Mouse (Mus musculus): ENCODE measurements around the gene Bscl2. TPM values are rescaled to one million over a fixed set of nuclear protein-coding genes. Genes with fewer than 3 reads are reported as not detected.

The Bscl2 gene
- polyA plus RNA-seq, 1 experiment from 2014 or later = 39.6 TPM

DNA sequence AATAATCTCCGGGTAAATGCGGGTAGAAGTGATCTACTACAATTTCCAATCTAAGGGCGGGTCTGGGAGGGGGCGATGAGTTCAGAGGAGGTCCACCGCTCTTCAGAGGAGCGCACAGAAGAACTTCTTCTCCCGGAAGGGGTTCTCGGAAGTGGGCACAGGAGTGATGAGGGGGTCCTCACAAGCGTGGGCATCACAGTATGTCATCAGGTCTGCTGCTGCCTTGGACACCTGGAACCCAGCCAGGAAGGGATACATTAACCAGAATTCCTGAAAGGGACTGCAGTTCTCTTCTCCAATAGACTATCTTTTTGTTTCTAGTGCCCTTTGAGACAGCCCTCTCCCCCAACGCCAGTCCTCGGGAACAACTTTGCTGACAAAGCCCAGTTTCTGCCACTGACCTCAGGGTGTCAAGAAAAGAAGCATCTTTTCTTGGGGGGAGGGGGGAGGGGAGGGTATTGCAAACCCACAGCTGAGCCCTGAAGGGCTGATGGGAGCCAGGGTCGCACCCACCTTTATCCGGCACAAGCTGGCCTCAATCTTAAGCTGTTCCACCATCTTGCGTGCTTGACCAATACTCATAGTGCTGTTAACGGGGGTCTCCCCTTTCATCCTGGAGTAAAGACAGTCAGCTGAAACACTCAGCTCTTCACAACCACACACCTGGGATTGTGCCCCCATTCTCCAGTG, 919 bp downstream of the Bscl2 start:
- no peaks in the 10 kb centered on the region for H3K27me3 ChIP-seq (replicated peaks; ENCODE audit: control insufficient read depth, insufficient read depth, low read length)
- H3K4me2 ChIP-seq (ENCODE audit: low read length) = peak overlapping the region; percentile 98
- 21% methylated on average over 15 of the region's 15 CpGs for WGBS
- H3K27ac ChIP-seq (ENCODE audit: low read depth) = peak overlapping the region; percentile 96
- ATAC-seq (replicated peaks; ENCODE audit: low FRiP score, low TSS enrichment, low read depth) (0 out of 2 replicates have a peak, but pooled peaks have one; percentile 25), DNase-seq (ENCODE audit: low spot score) (no peak)
- H3K36me3 ChIP-seq (ENCODE audit: control insufficient read depth, insufficient read depth, low read length) = peaks cover 23% of the 10 kb centered on the region
- H3K9ac ChIP-seq (ENCODE audit: low read length) = peak overlapping the region; percentile 75
- H3K9me3 ChIP-seq (ENCODE audit: control insufficient read depth, low read length) = no peaks in the 10 kb centered on the region
- H3K4me1 ChIP-seq (replicated peaks; ENCODE audit: control insufficient read depth, insufficient read depth, low read length) = peaks cover 23% of the 10 kb centered on the region
- H3K4me3 ChIP-seq (ENCODE audit: low read depth, low read length) = peak overlapping the region; percentile 61

DNA sequence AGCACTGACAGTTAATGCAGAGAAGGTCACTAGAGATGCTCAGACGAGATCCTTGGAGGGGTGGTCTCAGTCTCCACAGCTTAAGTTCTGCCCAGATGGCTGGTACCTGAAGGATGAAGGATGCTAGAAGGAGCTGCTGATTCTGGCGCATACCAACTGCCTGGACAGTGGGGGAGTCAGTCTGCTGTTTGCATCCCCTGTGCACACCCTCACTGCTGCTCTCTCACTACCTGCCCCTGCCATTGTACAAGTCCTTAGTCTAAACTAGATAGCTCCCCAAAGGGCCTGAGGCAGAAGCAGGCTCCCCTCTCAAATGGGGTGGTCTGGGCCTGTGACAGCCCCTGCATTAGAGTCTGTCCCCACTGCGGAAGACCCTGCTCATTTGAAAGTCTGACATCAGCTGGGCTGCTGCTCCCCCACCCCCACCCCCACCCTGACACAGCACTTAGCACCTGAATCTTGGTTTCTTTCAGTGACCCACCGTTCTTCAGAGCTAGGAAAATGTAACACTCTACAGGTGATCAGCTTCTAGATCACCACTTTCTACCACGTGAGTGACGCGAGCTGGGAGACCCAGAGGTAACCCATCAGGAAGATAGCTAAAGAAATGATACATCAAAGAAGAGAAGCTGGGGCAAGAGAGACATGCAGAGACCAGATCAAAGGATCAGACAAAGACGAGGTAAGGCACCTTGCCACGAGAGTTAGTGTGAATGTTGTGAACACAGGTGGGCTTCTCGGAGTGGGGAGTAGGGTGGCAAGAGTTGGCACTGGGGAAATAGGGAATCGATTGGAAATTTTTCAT, 2.0 kb downstream of the Bscl2 start, which contains the start of gene Gng3:
TSS of gene Gng3 (minus strand) at position 92 of the 805 bp plus-strand sequence.
- H3K4me1 ChIP-seq (replicated peaks; ENCODE audit: control insufficient read depth, insufficient read depth, low read length) = peaks cover 23% of the 10 kb centered on the region
- 62% methylated on average over 11 of the region's 11 CpGs for WGBS
- H3K27ac ChIP-seq (ENCODE audit: low read depth) = peak within 1 kb of the TSS; percentile 96
- H3K27me3 ChIP-seq (replicated peaks; ENCODE audit: control insufficient read depth, insufficient read depth, low read length) = no peaks in the 10 kb centered on the region
- H3K4me2 ChIP-seq (ENCODE audit: low read length) = peak within 1 kb of the TSS; percentile 98
- no peaks in the 10 kb centered on the region for H3K9me3 ChIP-seq (ENCODE audit: control insufficient read depth, low read length)
- no peak for DNase-seq (ENCODE audit: low spot score)
- no peak for ATAC-seq (replicated peaks; ENCODE audit: low FRiP score, low TSS enrichment, low read depth)
- H3K36me3 ChIP-seq (ENCODE audit: control insufficient read depth, insufficient read depth, low read length) = peaks cover 12% of the 10 kb centered on the region
- peak within 1 kb of the TSS; percentile 75 for H3K9ac ChIP-seq (ENCODE audit: low read length)
- peak within 1 kb of the TSS; percentile 61 for H3K4me3 ChIP-seq (ENCODE audit: low read depth, low read length)

DNA sequence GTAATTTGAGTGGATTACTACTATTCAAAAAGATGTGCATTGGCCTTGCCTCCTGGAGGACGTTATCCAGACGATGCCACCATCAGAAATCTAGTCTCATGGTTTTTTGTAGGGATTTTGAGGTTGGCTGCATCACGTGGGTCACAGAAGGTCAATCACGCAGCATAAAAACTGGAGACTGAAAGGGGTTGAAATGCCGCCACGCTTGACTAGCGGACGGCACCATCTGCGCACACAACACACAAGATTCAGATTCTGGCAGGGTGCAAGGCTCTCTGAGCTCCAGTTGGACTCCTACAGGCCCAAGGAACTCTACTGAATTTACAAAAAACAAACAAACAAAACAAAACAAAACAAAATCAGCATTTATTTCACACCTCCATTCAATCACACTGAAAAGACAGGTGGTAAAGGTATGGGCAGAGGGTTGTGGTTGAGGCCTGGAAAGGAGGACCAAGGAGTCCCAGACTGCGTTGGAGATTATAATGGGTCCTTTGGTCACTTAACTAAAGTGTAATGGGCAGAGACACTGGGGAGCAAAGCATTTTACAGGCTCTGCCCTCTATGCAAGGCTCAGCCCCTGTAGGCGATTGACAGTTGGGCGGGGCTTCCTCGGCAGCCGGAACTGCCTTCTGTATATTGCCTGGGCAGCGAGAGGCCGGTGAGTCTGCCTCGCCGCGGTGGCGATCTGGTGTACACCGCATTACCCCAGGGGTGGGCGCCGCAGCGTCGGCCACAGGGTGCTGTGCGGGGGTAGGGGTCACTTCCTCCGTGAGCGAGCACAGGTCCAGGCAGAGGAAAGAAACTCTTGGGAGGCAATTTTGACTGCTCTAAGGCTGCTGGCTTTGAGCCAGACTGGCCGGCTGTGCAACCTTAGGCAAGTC, 2.9 kb downstream of the Bscl2 start:
- Histone ChIP-seq H3K9me3 (ENCODE audit: control insufficient read depth, low read length) (no peaks in the 10 kb centered on the region), H3K27ac (ENCODE audit: low read depth) (no peak overlapping the region), H3K27me3 (replicated peaks; ENCODE audit: control insufficient read depth, insufficient read depth, low read length) (no peaks in the 10 kb centered on the region), H3K4me3 (ENCODE audit: low read depth, low read length) (peak overlapping the region; percentile 42), H3K4me2 (ENCODE audit: low read length) (peak overlapping the region; percentile 60), H3K9ac (ENCODE audit: low read length) (peak overlapping the region; percentile 50), H3K36me3 (ENCODE audit: control insufficient read depth, insufficient read depth, low read length) (peaks cover 5% of the 10 kb centered on the region), H3K4me1 (replicated peaks; ENCODE audit: control insufficient read depth, insufficient read depth, low read length) (peaks cover 23% of the 10 kb centered on the region)
- ATAC-seq (replicated peaks; ENCODE audit: low FRiP score, low TSS enrichment, low read depth) = no peak; the same call in 1 of the 2 replicates
- WGBS = 24% methylated on average over 29 of the region's 29 CpGs
- peak; percentile 78 for DNase-seq (ENCODE audit: low spot score)

GRCm38 (mm10) chr19:8841012-8841411, 3.7 kb downstream of the Bscl2 start:
- no peak overlapping the region for H3K9ac ChIP-seq (ENCODE audit: low read length)
- ATAC-seq (replicated peaks; ENCODE audit: low FRiP score, low TSS enrichment, low read depth) (no peak), DNase-seq (ENCODE audit: low spot score) (no peak)
- H3K4me2 ChIP-seq (ENCODE audit: low read length) = peak overlapping the region; percentile 60
- 95% methylated on average over 7 of the region's 7 CpGs for WGBS
- H3K27ac ChIP-seq (ENCODE audit: low read depth) = no peak overlapping the region
- peaks cover 23% of the 10 kb centered on the region for H3K4me1 ChIP-seq (replicated peaks; ENCODE audit: control insufficient read depth, insufficient read depth, low read length)
- peaks cover 8% of the 10 kb centered on the region for H3K36me3 ChIP-seq (ENCODE audit: control insufficient read depth, insufficient read depth, low read length)
- H3K9me3 ChIP-seq (ENCODE audit: control insufficient read depth, low read length) = no peaks in the 10 kb centered on the region
- H3K4me3 ChIP-seq (ENCODE audit: low read depth, low read length) = peak overlapping the region; percentile 42; the same call in 1 of the 2 replicates
- H3K27me3 ChIP-seq (replicated peaks; ENCODE audit: control insufficient read depth, insufficient read depth, low read length) = no peaks in the 10 kb centered on the region

DNA sequence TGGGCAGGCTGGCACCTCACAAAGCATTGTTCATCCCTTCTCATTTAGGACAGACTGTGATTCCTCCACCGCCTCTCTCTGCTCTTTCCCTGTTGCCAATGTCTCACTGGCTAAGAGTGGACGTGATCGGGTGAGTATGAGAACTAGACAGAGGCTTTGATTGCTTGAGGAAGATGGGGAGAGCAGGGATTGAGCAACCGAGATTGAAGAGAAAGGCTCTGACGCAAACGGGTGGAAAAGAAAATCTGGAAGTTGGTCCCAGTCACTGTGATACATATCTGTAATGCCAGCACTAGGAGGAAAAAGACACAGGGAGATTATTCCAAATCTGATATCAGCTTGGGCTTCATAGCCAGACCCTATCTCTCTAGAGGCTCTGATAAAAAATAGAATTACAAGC, 5.7 kb downstream of the Bscl2 start:
- DNase-seq (ENCODE audit: low spot score) = no peak
- Histone ChIP-seq H3K4me1 (replicated peaks; ENCODE audit: control insufficient read depth, insufficient read depth, low read length) (peaks cover 23% of the 10 kb centered on the region), H3K4me3 (ENCODE audit: low read depth, low read length) (no peak overlapping the region), H3K27ac (ENCODE audit: low read depth) (no peak overlapping the region), H3K36me3 (ENCODE audit: control insufficient read depth, insufficient read depth, low read length) (peaks cover 22% of the 10 kb centered on the region), H3K9me3 (ENCODE audit: control insufficient read depth, low read length) (no peaks in the 10 kb centered on the region), H3K9ac (ENCODE audit: low read length) (no peak overlapping the region), H3K4me2 (ENCODE audit: low read length) (no peak overlapping the region), H3K27me3 (replicated peaks; ENCODE audit: control insufficient read depth, insufficient read depth, low read length) (no peaks in the 10 kb centered on the region)
- WGBS = 86% methylated on average over 6 of the region's 6 CpGs
- ATAC-seq (replicated peaks; ENCODE audit: low FRiP score, low TSS enrichment, low read depth) = no peak

GRCm38 (mm10) chr19:8844371-8845129, 7.3 kb downstream of the Bscl2 start:
- H3K27me3 ChIP-seq (replicated peaks; ENCODE audit: control insufficient read depth, insufficient read depth, low read length) = no peaks in the 10 kb centered on the region
- H3K4me3 ChIP-seq (ENCODE audit: low read depth, low read length) = no peak overlapping the region
- peak; percentile 91 for DNase-seq (ENCODE audit: low spot score)
- peaks cover 27% of the 10 kb centered on the region for H3K36me3 ChIP-seq (ENCODE audit: control insufficient read depth, insufficient read depth, low read length)
- no peak overlapping the region for H3K9ac ChIP-seq (ENCODE audit: low read length)
- H3K4me1 ChIP-seq (replicated peaks; ENCODE audit: control insufficient read depth, insufficient read depth, low read length) = peaks cover 13% of the 10 kb centered on the region
- no peak overlapping the region for H3K4me2 ChIP-seq (ENCODE audit: low read length)
- ATAC-seq (replicated peaks; ENCODE audit: low FRiP score, low TSS enrichment, low read depth) = no peak
- H3K9me3 ChIP-seq (ENCODE audit: control insufficient read depth, low read length) = no peaks in the 10 kb centered on the region
- 63% methylated on average over 5 of the region's 5 CpGs for WGBS
- no peak overlapping the region for H3K27ac ChIP-seq (ENCODE audit: low read depth)

- peaks cover 22% of the 10 kb centered on the region for H3K36me3 ChIP-seq (ENCODE audit: control insufficient read depth, insufficient read depth, low read length)
- H3K9ac ChIP-seq (ENCODE audit: low read length) = no peak overlapping the region
- H3K27ac ChIP-seq (ENCODE audit: low read depth) = no peak overlapping the region
- ATAC-seq (replicated peaks; ENCODE audit: low FRiP score, low TSS enrichment, low read depth) (no peak), DNase-seq (ENCODE audit: low spot score) (no peak)
- H3K4me1 ChIP-seq (replicated peaks; ENCODE audit: control insufficient read depth, insufficient read depth, low read length) = peaks cover 7% of the 10 kb centered on the region; the same call in 1 of the 2 replicates
- no peak overlapping the region for H3K4me2 ChIP-seq (ENCODE audit: low read length)
- no peaks in the 10 kb centered on the region for H3K9me3 ChIP-seq (ENCODE audit: control insufficient read depth, low read length)
- H3K27me3 ChIP-seq (replicated peaks; ENCODE audit: control insufficient read depth, insufficient read depth, low read length) = no peaks in the 10 kb centered on the region
- WGBS = 65% methylated on average over 5 of the region's 5 CpGs
- H3K4me3 ChIP-seq (ENCODE audit: low read depth, low read length) = no peak overlapping the region
These were observed 11.1 kb downstream of the Bscl2 start for GRCm38 (mm10) chr19:8848356-8848755.

Measured in intestine, embryonic 14.5 days (tissue).